22 mouse cellular contexts compared by ENCODE assay signal in the genomic region with DNA sequence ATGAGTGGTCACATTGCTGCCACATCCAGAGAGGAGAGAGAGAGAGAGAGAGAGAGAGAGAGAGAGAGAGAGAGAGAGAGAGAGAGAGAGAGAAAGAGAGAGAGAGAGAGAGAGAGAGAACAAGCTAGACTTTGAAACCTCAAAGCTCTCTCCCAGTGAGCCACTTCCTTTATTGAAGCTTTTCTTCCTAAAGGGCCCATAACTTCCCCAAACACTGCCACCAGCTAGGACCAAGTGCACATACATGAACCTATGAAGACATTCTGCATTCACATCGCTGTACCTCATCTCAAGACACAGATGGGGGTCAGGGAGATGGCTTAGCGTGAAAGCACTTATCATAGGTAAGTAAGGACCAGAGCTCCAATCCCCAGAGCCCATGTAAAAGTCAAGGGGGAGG. TPM values are rescaled to one million over a fixed set of nuclear protein-coding genes. Genes with fewer than 3 reads are reported as not detected.
DNase-seq lines count a peak whose midpoint lies in the region; ATAC-seq and TF ChIP-seq lines count a peak whose summit lies in the region.
"Had no signal": no experiment of that assay in that cellular context is flagged by ENCODE, and none has a peak within 500 bp of the region (broad histone marks: within the 10 kb centered on the region; RNA-seq: fewer than 3 reads in every experiment).

No protein-coding gene starts in this region.

- H3K27me3 ChIP-seq in midbrain, embryonic 11.5 days (ENCODE audit: control insufficient read depth, insufficient read depth, low read length) = no peaks in the 10 kb centered on the region
- no peaks in the 10 kb centered on the region for H3K27me3 ChIP-seq in midbrain, embryonic 13.5 days
- H3K27me3 ChIP-seq: embryonic facial prominence, embryonic 13.5 days; embryonic facial prominence, embryonic 15.5 days had no signal

- no peaks in the 10 kb centered on the region for H3K9me3 ChIP-seq in midbrain, embryonic 11.5 days (ENCODE audit: control insufficient read depth, low read length)
- no peaks in the 10 kb centered on the region for H3K9me3 ChIP-seq in midbrain, embryonic 13.5 days
- H3K9me3 ChIP-seq: embryonic facial prominence, embryonic 13.5 days; embryonic facial prominence, embryonic 15.5 days; forebrain, embryonic 10.5 days; forebrain, embryonic 12.5 days had no signal

- H3K36me3 ChIP-seq in midbrain, embryonic 11.5 days (ENCODE audit: control insufficient read depth, insufficient read depth, low read length) = no peaks in the 10 kb centered on the region
- no peaks in the 10 kb centered on the region for H3K36me3 ChIP-seq in midbrain, embryonic 13.5 days
- H3K36me3 ChIP-seq: embryonic facial prominence, embryonic 13.5 days; embryonic facial prominence, embryonic 15.5 days; forebrain, embryonic 10.5 days; forebrain, embryonic 12.5 days had no signal

- no peak overlapping the region for H3K4me2 ChIP-seq in midbrain, embryonic 11.5 days
- H3K4me2 ChIP-seq in midbrain, embryonic 13.5 days (replicated peaks) = no peak overlapping the region
- H3K4me2 ChIP-seq: embryonic facial prominence, embryonic 13.5 days; embryonic facial prominence, embryonic 15.5 days; forebrain, embryonic 12.5 days had no signal

- H3K4me3 ChIP-seq in gastrocnemius, adult 2 months = peak overlapping the region; percentile 63
- H3K4me3 ChIP-seq in midbrain, embryonic 11.5 days (ENCODE audit: low read depth, low read length) = no peak overlapping the region
- H3K4me3 ChIP-seq in midbrain, embryonic 13.5 days (replicated peaks) = no peak overlapping the region
- H3K4me3 ChIP-seq: embryonic facial prominence, embryonic 13.5 days; embryonic facial prominence, embryonic 15.5 days; erythroblast, embryonic 14.5 days; forebrain, embryonic 10.5 days; forebrain, embryonic 12.5 days had no signal

- no peak for DNase-seq in gastrocnemius, adult 2 months
- DNase-seq in gastrocnemius, adult 8-10 months (ENCODE audit: low spot score in 2 of 2) = no peak
- peak; percentile 39 for DNase-seq in midbrain, embryonic 11.5 days (ENCODE audit: low spot score, missing footprints)
- DNase-seq in urinary bladder, postnatal 25 days (ENCODE audit: low spot score) = no peak
- DNase-seq: adrenal gland, adult 2 months; adrenal gland, postnatal 10 days; adrenal gland, postnatal 25 days; cerebellum, adult 11 months; cerebellum, adult 18-20 months; cerebellum, adult 8-10 months; cerebellum, adult 9-11 months; cerebellum, postnatal 14 days; cerebellum, postnatal 36 days; embryo, embryonic 11 days had no signal

- WGBS in midbrain, embryonic 11.5 days = 85% methylated on average over 2 of the region's 2 CpGs
- WGBS in midbrain, embryonic 13.5 days = 85% methylated on average over 2 of the region's 2 CpGs

- ATAC-seq in midbrain, embryonic 11.5 days (ENCODE audit: low FRiP score) = no peak
- ATAC-seq in midbrain, embryonic 13.5 days = no peak
- peak; percentile 58 for ATAC-seq in megakaryocyte progenitor cell, adult 5-6 weeks (replicated peaks; ENCODE audit: poor library complexity)
- ATAC-seq: forebrain, embryonic 16.5 days had no signal

- TF ChIP-seq CTCF in gastrocnemius, adult 2 months (IDR thresholded peaks at IDR 0.05) = no peak

- peak overlapping the region; percentile 89 for H3K27ac ChIP-seq in gastrocnemius, adult 2 months
- no peak overlapping the region for H3K27ac ChIP-seq in midbrain, embryonic 11.5 days (ENCODE audit: low read depth, low read length)
- no peak overlapping the region for H3K27ac ChIP-seq in midbrain, embryonic 13.5 days
- H3K27ac ChIP-seq: embryonic facial prominence, embryonic 13.5 days; forebrain, embryonic 10.5 days had no signal

- no peaks in the 10 kb centered on the region for H3K4me1 ChIP-seq in midbrain, embryonic 11.5 days (ENCODE audit: control insufficient read depth, insufficient read depth, low read length)
- H3K4me1 ChIP-seq in midbrain, embryonic 13.5 days (replicated peaks) = peaks cover 17% of the 10 kb centered on the region

- H3K9ac ChIP-seq in midbrain, embryonic 11.5 days (ENCODE audit: low read length) = no peak overlapping the region
- H3K9ac ChIP-seq in midbrain, embryonic 13.5 days (replicated peaks) = no peak overlapping the region
- H3K9ac ChIP-seq: embryonic facial prominence, embryonic 13.5 days; embryonic facial prominence, embryonic 15.5 days; forebrain, embryonic 12.5 days had no signal

- intact Hi-C loops in gastrocnemius, adult 2 months (cut with DNase I) = no loop called here

RNA-seq across cellular contexts. Expression of a gene that starts 47.1 kb away (rescaled TPM):
- total RNA-seq in gastrocnemius, adult 2 months (2021) = 10 to 100 TPM; 24.3 to 27.0 TPM
- 10 to 100 TPM; 21.2 to 24.9 (median 22.0) TPM for total RNA-seq in gastrocnemius, adult 8-10 months (2022)
- polyA plus RNA-seq in midbrain, embryonic 11.5 days (2014; fragmentation: Nextera tagmentation; extraction: Ambion mirVana) = 24.7 and 27.3 TPM in 2 replicates
- polyA plus RNA-seq in midbrain, embryonic 13.5 days (2015; fragmentation: Nextera tagmentation; extraction: Ambion mirVana) = 25.0 and 27.4 TPM in 2 replicates
- total RNA-seq in megakaryocyte progenitor cell, adult 5-6 weeks (2015) = 29.5 and 38.1 TPM in 2 replicates
- total RNA-seq in megakaryocyte progenitor cell, adult 5-6 weeks (2017) = 42.5 and 48.5 TPM in 2 replicates
